Mouse (Mus musculus) cerebellum, postnatal 14 days (tissue): Measurements from ENCODE around the gene Nudt3.
A peak's percentile ranks its signal among the peaks of the same experiment; 100 is the strongest.

Experiments
- DNase-seq, 2 experiments: peaks; one replicate each; pipeline ENCODE4 v3.0.0; 2021; ENCODE audit warnings: mixed read lengths in 2 of 2

The Nudt3 gene

GRCm38 (mm10) chr17:27596376-27597190 is 26.7 kb downstream of the Nudt3 start:
- DNase-seq, result no peak

- DNase-seq, result no peak
Measured at GRCm38 (mm10) chr17:27595659-27596375, 27.5 kb downstream of the Nudt3 start.

GRCm38 (mm10) chr17:27592565-27592910 is 30.8 kb downstream of the Nudt3 start:
- no peak for DNase-seq

- DNase-seq, result no peak
Measured at GRCm38 (mm10) chr17:27591826-27592564, 31.3 kb downstream of the Nudt3 start.

- no peak for DNase-seq
Measured at GRCm38 (mm10) chr17:27588231-27588630, 35.1 kb downstream of the Nudt3 start.

DNA sequence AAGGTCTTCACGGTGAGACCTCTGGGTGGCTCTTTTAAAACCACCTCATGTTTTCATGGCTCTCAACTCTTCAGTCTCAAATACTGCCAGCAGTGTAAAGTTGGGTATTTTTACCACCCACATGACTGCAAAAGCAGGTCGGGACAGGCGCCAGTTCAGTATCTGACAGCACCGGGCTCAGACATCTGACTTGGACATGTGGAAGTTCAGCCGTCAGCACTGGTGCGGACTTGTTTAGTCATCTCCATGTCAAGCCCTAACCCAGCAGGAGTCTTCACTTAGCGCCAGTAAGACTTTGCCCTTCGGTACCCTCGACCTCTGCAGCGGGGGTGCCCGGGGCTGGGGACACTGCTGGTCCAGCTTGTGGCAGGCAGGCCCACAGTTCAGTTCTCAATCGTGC is 36.0 kb downstream of the Nudt3 start:
- no peak for DNase-seq

DNA sequence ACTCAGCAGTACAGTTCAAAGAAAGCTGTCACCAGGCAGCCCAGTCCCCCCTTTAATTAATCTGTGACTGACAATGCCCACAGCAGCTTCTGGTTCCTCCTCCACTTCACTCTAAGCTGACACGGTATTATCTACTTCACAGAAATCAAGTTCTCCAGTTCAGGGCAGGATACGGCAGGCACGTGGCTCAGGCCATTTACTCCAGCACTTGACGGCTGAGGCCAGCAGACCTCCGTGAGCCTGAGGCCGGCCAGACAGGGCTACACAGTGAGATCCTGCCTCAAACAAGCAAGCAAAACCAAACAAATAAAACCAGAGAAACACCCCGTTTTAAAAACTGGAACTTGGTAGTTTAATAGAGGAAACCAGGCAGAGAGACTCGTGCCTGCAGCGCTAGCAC is 36.6 kb downstream of the Nudt3 start:
- no peak for DNase-seq

- DNase-seq, result no peak
Measured at GRCm38 (mm10) chr17:27583185-27583894, 40.0 kb downstream of the Nudt3 start.

GRCm38 (mm10) chr17:27580392-27581068 is 42.8 kb downstream of the Nudt3 start:
- DNase-seq, result no peak

GRCm38 (mm10) chr17:27579816-27580215 is 43.5 kb downstream of the Nudt3 start:
- peak; percentile 82 to 90 for DNase-seq

DNA sequence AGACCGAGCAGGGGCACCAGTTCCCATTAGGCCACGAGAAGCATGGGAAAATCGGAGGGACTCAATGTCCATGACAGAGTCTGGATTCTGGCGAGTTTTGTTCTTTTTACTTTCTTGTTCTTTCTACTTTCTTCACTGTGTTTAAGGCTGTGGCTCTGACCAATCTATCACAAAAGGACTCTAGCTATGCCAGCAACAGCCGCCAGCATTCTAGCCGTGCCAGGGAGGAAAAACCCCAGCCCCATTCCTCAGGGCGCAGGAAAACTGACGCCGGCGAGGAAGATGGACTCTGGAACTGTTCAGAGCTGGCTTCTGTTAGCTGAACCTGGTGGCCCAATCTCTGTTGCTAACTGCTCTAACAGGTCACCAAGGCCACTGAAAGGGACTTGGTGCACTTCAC is 44.8 kb downstream of the Nudt3 start:
- DNase-seq, result no peak

DNA sequence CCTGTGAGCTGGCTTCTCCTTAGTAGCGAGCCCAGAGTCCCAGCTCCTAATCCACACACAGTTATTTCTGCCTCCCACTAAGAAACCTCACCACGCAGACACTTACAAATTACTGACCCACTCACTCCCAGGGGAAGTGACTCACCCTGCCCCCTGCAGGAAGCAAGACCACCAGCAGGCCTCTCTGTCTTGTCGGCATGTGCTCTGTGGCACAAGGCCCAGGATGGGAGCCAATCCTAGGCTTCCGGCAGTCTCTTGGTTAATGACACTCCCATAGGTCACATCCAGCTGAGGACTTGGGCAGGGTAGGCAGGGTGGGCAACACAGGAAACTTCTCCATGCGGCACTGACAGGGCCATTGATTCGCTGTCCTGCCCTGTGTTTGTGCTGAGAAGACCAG is 45.8 kb downstream of the Nudt3 start:
- DNase-seq, result peak in 1 of 2 experiments; percentile 57

GRCm38 (mm10) chr17:27576056-27576455 is 47.2 kb downstream of the Nudt3 start:
- DNase-seq, result no peak

- DNase-seq, result peak in 1 of 2 experiments; percentile 56
Measured at GRCm38 (mm10) chr17:27575116-27575776, 48.0 kb downstream of the Nudt3 start.

DNA sequence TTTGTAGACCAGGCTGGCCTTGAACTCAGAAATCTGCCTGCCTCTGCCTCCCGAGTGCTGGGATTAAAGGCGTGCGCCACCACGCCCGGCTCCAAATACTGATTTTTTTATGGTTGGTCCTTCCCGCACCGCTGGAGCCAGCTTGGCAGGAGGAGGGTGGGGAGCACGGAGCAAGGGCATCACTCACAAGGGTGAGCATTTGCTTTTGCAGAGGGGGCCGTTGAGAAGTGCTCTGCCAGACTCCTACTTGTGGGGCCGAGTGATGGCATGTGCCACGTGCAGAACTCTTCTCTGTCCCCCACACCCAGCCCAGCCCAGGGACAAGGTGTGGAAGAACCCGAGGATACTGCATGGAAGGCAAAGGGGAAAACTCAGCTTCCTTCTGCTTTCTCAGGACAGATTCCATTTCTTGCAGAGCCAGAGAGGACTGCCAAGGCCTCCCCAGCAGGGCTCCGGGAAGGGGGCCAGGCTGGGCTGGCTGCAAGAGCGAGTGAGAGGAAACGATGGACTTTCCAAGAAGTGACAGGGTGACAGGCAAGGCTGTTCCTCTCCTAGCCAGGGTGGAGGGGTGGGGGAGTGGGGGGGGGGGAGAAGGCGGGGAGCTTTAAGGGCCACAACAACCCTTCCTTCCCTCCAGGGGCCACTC is 48.7 kb downstream of the Nudt3 start:
- DNase-seq, result peak; percentile 97 to 98

DNA sequence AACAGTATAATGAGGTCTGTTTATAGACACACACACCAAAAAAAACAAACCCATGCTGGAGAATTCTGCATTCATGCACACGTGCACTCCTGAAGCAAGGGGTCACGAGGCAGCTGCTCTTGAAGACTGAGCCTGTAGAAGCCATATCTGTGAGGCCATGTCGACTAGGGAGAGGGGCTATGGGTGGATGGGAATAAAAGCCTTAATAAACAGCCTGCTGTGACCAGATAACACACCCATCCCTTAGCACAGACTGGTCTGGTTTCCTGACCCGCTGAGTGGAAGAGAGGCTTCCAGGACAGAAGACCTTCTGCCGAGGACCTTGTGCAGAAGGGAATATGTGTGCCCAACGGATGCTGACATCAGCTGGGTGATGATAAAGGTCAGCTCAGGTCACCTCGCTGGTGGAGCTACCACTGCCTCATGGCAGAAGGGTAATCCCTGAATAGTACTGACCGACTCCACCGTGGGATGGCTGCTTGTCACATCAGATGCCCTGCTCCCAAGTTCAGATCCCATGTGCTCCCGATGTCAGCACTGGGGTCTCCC is 49.4 kb downstream of the Nudt3 start:
- no peak for DNase-seq

DNA sequence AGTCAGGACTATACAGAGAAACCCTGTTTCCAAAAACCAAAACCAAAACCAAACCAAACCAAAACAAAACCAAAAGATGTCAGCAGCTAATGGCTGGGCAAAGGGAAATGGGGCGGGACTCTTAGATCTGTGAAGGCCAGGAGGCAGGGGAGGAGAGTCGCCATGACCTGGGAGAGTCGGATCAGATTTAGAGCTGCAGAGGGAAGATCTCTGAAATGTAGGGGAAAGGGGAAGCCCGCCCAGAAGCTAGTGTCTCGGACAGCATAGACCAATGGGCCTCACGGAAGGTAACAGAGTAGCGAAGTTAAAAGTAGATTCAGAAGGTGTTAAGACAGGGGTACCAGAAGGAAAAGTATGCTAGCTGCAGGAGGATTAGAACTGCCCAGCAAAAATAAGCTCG is 52.0 kb downstream of the Nudt3 start:
- no peak for DNase-seq

DNA sequence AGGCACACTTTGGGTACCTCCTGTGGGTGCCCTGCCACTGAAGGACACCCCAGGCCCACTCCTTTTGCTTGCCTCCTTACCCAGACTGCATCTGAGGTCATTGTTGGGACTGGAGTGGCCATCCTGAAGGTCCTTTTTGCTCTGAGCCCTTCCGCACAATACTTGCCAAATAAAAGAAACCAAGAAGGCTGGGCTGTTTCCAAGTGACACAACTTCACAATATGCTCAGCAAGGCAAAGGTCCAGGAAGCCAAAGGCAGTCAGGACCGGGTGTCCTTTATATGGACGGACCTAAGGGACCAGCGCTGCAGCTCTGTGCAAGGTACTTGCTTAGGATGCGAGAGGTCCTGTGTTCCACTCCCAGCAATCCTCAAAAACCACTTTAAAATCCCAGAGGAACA is 55.1 kb downstream of the Nudt3 start:
- DNase-seq, result no peak

DNA sequence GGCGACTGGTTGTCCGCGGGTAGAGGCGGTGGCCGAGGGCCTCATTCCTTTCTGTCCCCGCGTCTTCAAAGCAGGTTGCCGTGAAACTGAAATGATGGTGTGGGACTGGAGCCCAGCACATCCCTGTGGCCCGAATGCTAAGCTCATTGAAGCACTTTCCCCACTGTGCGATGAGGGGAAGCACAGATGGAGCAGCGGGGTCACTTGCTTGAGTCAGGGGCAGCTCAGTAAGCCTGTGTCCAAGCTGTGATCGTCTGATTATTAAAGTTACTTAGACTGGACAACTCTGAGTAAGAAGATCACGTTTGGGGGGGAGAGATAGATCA is 57.4 kb downstream of the Nudt3 start:
- no peak for DNase-seq

- peak; percentile 99 to 100 for DNase-seq
Measured at GRCm38 (mm10) chr17:27565163-27565941, 57.9 kb downstream of the Nudt3 start, which contains the start of gene AI413582. Gene AI413582 (minus strand): TSS chr17:27565756.
